Mouse (Mus musculus) myocyte (in vitro differentiated cells): ENCODE data around the gene Tspyl3. TPM values are rescaled to one million over a fixed set of nuclear protein-coding genes. Genes with fewer than 3 reads are reported as not detected.

Source experiments
- H3K27me3 ChIP-seq: one replicate; pipeline ENCODE4 v1.6.1; 2011; ENCODE audit not compliant: control insufficient read depth, insufficient read depth, insufficient read length
- H3K36me3 ChIP-seq: one replicate; pipeline ENCODE4 v1.6.1; 2011; ENCODE audit not compliant: control insufficient read depth, insufficient read depth
- H3K4me2 ChIP-seq: one replicate; pipeline ENCODE4 v1.6.1; 2011; ENCODE audit warnings: low read depth, control low read depth
- H3K4me3 ChIP-seq: one replicate; pipeline ENCODE4 v1.5.1; 2011; ENCODE audit warnings: mild to moderate bottlenecking, control low read depth, moderate library complexity
- H3K79me2 ChIP-seq: one replicate; pipeline ENCODE4 v1.6.1; 2011; ENCODE audit not compliant: control insufficient read depth, insufficient read depth
- H3ac ChIP-seq: one replicate; pipeline ENCODE4 v1.6.1; 2011; ENCODE audit not compliant: control insufficient read depth, insufficient read length
- CEBPB ChIP-seq: IDR thresholded peaks from 2 replicates; pipeline ENCODE4 v1.6.1; 2011; ENCODE audit warnings: mild to moderate bottlenecking, moderate library complexity; ENCODE audit not compliant: poor library complexity, insufficient read depth, severe bottlenecking
- E2F4 ChIP-seq: IDR thresholded peaks from one replicate; pipeline ENCODE4 v1.6.1; 2011; ENCODE audit warnings: mild to moderate bottlenecking, control low read depth, moderate library complexity; ENCODE audit not compliant: insufficient read depth
- MAX ChIP-seq: IDR thresholded peaks from one replicate; pipeline ENCODE4 v1.6.1; 2011; ENCODE audit warnings: low read depth, mild to moderate bottlenecking, control low read depth
- MYOD1 ChIP-seq, 3 experiments: IDR thresholded peaks; one replicate each; pipeline ENCODE4 v1.6.1; 2011; ENCODE audit warnings: control low read depth in 2 of 3, low read depth in 2 of 3, mild to moderate bottlenecking in 2 of 3, moderate library complexity in 1 of 3; ENCODE audit not compliant: insufficient read length in 2 of 3, control insufficient read depth in 1 of 3
- MYOG ChIP-seq, 3 experiments: IDR thresholded peaks; one replicate each; pipeline ENCODE4 v1.6.1; 2011; ENCODE audit warnings: control low read depth in 2 of 3, low read depth in 2 of 3, mild to moderate bottlenecking in 2 of 3; ENCODE audit not compliant: insufficient read length in 2 of 3, control insufficient read depth in 1 of 3, insufficient read depth in 1 of 3
- POLR2A ChIP-seq: IDR thresholded peaks from one replicate; pipeline ENCODE4 v1.6.1; 2011; ENCODE audit warnings: low read depth, mild to moderate bottlenecking, control low read depth, moderate library complexity; ENCODE audit not compliant: insufficient read length
- POLR2AphosphoS2 ChIP-seq: IDR thresholded peaks from one replicate; pipeline ENCODE4 v1.6.1; 2011; ENCODE audit warnings: low read depth, control low read depth; ENCODE audit not compliant: insufficient read length
- REST ChIP-seq: IDR thresholded peaks from one replicate; pipeline ENCODE4 v1.6.1; 2011; ENCODE audit warnings: mild to moderate bottlenecking, control low read depth, moderate library complexity; ENCODE audit not compliant: insufficient read depth, insufficient read length
- SRF ChIP-seq: IDR thresholded peaks from one replicate; pipeline ENCODE4 v1.6.1; 2011; ENCODE audit warnings: low read depth; ENCODE audit not compliant: control insufficient read depth, insufficient read length
- TCF12 ChIP-seq: IDR thresholded peaks from one replicate; pipeline ENCODE4 v1.6.1; 2011; ENCODE audit warnings: mild to moderate bottlenecking, control low read depth; ENCODE audit not compliant: poor library complexity, insufficient read depth, severe bottlenecking
- TCF3 ChIP-seq: IDR thresholded peaks from one replicate; pipeline ENCODE4 v1.6.1; 2011; ENCODE audit warnings: low read depth, control low read depth; ENCODE audit not compliant: insufficient read length
- USF1 ChIP-seq: IDR thresholded peaks from one replicate; pipeline ENCODE4 v1.6.1; 2011; ENCODE audit warnings: low read depth, mild to moderate bottlenecking, control low read depth, moderate library complexity
- polyA plus RNA-seq: library from polyadenylated mRNA; unstranded; fragments of >200 nt; fragmentation: generic; extraction: Trizol; gene quantifications from one replicate; pipeline ENCODE4 v1.2.1, GENCODE M21; 2012; ENCODE audit warnings: missing spikeins

Tspyl3 gene
- polyA plus RNA-seq, 1 experiment = 0.12 TPM

DNA sequence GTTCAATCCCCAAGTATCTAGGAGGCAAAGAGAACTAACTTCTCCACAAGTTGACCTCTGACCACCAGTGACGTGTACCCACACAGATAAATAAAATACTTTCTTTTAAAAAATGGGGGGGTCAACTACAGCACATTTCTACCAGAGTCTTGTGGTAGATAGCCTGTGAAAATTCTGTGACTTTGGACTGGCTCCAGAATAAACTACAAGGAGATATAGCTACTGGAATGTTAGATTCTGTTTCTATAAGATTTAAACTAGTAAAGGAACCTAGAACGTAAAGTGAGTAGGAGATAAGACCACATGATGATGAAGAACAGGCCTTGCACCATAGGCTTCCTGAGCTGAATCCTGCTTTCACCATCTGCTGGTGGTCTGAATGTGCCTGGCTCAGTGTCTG is 37.4 kb downstream of the Tspyl3 start:
- TF ChIP-seq TCF3 (no peak), MYOD1 (IDR thresholded peaks at IDR 0.05; ENCODE audit: control insufficient read depth in 1 of 3, insufficient read length in 2 of 3, low read depth in 2 of 3) (no peak), SRF (no peak)
- Histone ChIP-seq H3K79me2 (no peaks in the 10 kb centered on the region), H3ac (no peak overlapping the region), H3K27me3 (no peaks in the 10 kb centered on the region), H3K4me3 (no peak overlapping the region), H3K4me2 (no peak overlapping the region), H3K36me3 (peaks cover 35% of the 10 kb centered on the region)

DNA sequence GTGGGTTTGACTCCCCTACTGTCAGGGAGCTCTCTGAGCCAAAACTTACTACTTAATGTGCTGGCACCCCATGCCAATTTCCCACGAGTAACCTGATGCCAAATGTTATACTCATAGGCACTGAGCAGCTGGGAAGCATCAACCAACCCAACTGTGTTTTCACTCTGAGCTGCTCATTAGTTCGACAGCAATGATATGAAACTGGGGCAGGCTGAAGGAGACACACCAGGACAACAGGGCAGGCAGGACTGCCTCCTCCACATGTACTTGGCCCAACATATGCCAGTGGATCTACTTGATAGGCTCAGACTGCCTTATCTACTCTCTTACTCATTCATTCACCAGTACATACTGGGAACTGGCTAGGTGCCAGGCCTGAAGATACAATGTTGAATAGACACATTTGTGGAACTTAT is 39.1 kb downstream of the Tspyl3 start:
- no peak overlapping the region for H3ac ChIP-seq
- H3K4me2 ChIP-seq = no peak overlapping the region
- no peak overlapping the region for H3K4me3 ChIP-seq
- H3K27me3 ChIP-seq = no peaks in the 10 kb centered on the region
- H3K36me3 ChIP-seq = peaks cover 32% of the 10 kb centered on the region
- H3K79me2 ChIP-seq = no peaks in the 10 kb centered on the region
- no peak for TF ChIP-seq E2F4
- no peak for TF ChIP-seq USF1
- TF ChIP-seq TCF3 = no peak
- TF ChIP-seq POLR2AphosphoS2 = no peak
- TF ChIP-seq CEBPB = no peak
- no peak for TF ChIP-seq TCF12
- no peak for TF ChIP-seq MYOG (IDR thresholded peaks at IDR 0.05; ENCODE audit: control insufficient read depth in 1 of 3, insufficient read depth in 1 of 3, insufficient read length in 2 of 3, low read depth in 2 of 3)
- TF ChIP-seq POLR2A = no peak

DNA sequence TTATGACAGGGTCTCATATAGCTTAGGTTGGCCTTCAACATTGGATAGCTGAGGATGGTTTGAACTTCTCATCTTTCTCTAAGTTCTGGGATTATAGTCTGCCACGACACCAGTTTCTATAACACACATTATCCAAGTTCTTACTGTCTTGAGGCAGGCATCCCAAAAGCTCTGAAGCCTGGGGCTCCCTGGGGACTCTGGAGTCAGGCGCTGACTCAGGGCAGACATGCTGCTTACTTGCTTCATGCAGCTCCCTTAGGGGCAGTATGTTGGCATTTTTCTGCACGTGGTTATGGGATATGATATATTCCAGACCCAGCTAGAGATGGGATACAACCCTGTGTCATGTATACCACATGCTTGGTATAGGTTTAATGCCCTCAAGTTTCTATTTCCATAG is 45.3 kb downstream of the Tspyl3 start:
- H3K4me3 ChIP-seq = no peak overlapping the region
- peak; percentile 14 for TF ChIP-seq USF1
- TF ChIP-seq MAX = no peak
- no peak overlapping the region for H3ac ChIP-seq
- H3K36me3 ChIP-seq = peaks cover 23% of the 10 kb centered on the region
- no peaks in the 10 kb centered on the region for H3K27me3 ChIP-seq
- peaks cover 32% of the 10 kb centered on the region for H3K79me2 ChIP-seq
- H3K4me2 ChIP-seq = peak overlapping the region; percentile 28

DNA sequence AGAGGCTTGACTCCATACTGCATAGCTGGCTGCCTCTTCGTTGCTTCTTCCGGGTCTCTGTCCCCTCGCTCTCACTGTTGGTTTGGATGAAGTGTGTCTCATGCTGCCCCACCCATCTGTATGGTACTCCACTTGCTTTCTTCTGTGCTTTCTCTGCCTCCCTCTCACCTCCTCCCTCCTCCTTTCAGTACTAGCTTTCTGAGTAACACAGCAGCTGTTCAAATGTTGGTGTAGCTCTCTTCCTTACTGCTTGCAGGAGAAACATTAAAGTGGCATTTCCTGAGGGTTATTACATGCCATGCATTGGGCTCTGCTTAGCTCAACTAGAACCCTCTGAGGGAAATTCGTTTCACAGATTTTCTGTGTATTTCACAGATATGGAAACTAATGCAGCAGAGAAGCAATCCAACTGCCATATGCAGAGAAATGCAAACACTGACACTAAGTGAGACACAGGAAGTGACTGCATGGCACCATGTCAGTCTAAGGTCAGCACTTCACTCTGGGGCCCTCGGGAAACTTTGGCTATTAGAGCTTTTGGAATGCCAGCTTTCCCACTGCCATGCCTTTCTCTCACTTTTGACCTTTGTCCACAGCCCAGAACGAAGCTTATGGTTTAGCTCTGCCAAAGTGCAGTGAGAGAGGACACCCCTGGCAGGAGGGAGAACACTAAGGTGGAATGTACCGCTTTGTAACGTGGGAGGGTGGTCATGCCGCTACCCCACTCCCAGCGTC is 45.9 kb downstream of the Tspyl3 start:
- Histone ChIP-seq H3K79me2 (peaks cover 36% of the 10 kb centered on the region), H3K4me2 (peak overlapping the region; percentile 28), H3K27me3 (no peaks in the 10 kb centered on the region), H3K4me3 (no peak overlapping the region), H3K36me3 (peaks cover 23% of the 10 kb centered on the region), H3ac (no peak overlapping the region)
- no peak for TF ChIP-seq MYOD1 (IDR thresholded peaks at IDR 0.05; ENCODE audit: control insufficient read depth in 1 of 3, insufficient read length in 2 of 3, low read depth in 2 of 3)
- no peak for TF ChIP-seq CEBPB
- no peak for TF ChIP-seq POLR2AphosphoS2
- TF ChIP-seq SRF = no peak
- no peak for TF ChIP-seq E2F4
- no peak for TF ChIP-seq MAX
- TF ChIP-seq USF1 = no peak
- no peak for TF ChIP-seq TCF12
- no peak for TF ChIP-seq TCF3
- TF ChIP-seq POLR2A = no peak
- no peak for TF ChIP-seq REST
- no peak for TF ChIP-seq MYOG (IDR thresholded peaks at IDR 0.05; ENCODE audit: control insufficient read depth in 1 of 3, insufficient read depth in 1 of 3, insufficient read length in 2 of 3, low read depth in 2 of 3)

DNA sequence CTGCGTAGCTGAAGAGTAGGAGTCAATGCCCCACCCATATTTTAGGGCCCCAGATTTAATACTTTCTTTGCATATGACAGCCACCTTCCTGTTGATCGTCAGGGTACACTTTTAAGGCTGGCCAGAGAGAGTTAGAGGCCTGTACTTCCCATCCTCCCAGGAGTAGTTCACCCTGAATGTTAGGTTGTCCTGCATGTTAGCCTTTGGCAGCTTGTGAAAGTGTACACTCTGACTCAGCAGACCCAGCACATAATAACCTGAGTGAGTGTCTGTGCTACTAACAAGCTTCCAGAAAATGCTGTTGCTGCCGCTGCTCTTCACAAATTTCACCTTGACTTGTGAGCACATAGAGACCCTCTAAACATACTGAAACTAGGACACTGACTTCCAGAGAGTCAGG is 48.1 kb downstream of the Tspyl3 start:
- TF ChIP-seq E2F4 = no peak
- Histone ChIP-seq H3K4me3 (no peak overlapping the region), H3K27me3 (no peaks in the 10 kb centered on the region), H3K79me2 (peaks cover 53% of the 10 kb centered on the region), H3K4me2 (no peak overlapping the region), H3K36me3 (peaks cover 23% of the 10 kb centered on the region), H3ac (no peak overlapping the region)

DNA sequence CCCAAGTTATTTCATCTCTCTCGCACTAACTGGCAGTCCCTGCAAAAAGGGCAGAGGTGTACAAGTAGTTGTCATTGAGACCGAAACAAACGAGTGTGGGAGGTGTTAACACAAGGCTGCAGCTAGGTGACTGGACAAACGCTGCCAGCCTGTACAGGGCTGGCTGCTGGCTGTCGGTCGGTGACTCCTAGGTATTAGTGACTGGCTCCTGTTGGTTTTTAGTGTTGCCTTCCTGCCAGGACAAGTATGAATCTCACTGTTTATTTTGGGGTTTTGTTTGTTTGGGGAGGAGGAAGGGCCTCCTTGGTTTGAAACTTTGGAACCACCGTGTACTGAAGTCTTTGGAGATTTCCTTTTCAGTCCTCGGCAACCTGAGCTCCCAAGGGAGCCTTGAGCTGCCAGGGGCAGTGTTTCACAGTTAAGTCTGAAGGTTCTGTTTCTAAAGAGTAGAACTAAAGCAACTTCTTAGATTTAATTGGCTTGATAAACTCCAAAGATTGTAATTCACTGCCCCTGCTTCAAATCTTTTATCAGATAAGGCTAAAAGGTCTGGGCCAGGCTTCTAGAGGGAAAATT is 49.2 kb downstream of the Tspyl3 start:
- Histone ChIP-seq H3K27me3 (no peaks in the 10 kb centered on the region), H3K79me2 (peaks cover 64% of the 10 kb centered on the region), H3K4me3 (no peak overlapping the region), H3ac (no peak overlapping the region), H3K4me2 (no peak overlapping the region), H3K36me3 (peaks cover 16% of the 10 kb centered on the region)
- TF ChIP-seq MYOG (IDR thresholded peaks at IDR 0.05; ENCODE audit: control insufficient read depth in 1 of 3, insufficient read depth in 1 of 3, insufficient read length in 2 of 3, low read depth in 2 of 3) = no peak
- no peak for TF ChIP-seq CEBPB
- no peak for TF ChIP-seq E2F4
- TF ChIP-seq USF1 = no peak

Other genes with a start within 250 kb of the Tspyl3 start
- gene Pdrg1, start 210.0 kb downstream of the Tspyl3 start, polyA plus RNA-seq = 79.6 TPM
- not detected for gene Xkr7, start 193.6 kb downstream of the Tspyl3 start, polyA plus RNA-seq
- not detected for gene Ccm2l, start 159.5 kb downstream of the Tspyl3 start, polyA plus RNA-seq
- gene Hck, start 117.0 kb downstream of the Tspyl3 start, polyA plus RNA-seq = 0.10 TPM
- gene Tm9sf4, start 64.1 kb downstream of the Tspyl3 start, polyA plus RNA-seq = 55.4 TPM
- 4.2 TPM for gene Plagl2, start 16.0 kb upstream of the Tspyl3 start, polyA plus RNA-seq
- 12.2 TPM for gene Pofut1, start 16.1 kb upstream of the Tspyl3 start, polyA plus RNA-seq
- 10.8 TPM for gene Kif3b, start 66.0 kb upstream of the Tspyl3 start, polyA plus RNA-seq
- gene Asxl1, start 120.4 kb upstream of the Tspyl3 start, polyA plus RNA-seq = 15.4 TPM